Mouse (Mus musculus): Measurements from ENCODE around the gene Col23a1. TPM values are rescaled to one million over a fixed set of nuclear protein-coding genes. Genes with fewer than 3 reads are reported as not detected.

The Col23a1 gene
- polyA plus RNA-seq, 1 experiment from 2014 or later, result 4.0 TPM

DNA sequence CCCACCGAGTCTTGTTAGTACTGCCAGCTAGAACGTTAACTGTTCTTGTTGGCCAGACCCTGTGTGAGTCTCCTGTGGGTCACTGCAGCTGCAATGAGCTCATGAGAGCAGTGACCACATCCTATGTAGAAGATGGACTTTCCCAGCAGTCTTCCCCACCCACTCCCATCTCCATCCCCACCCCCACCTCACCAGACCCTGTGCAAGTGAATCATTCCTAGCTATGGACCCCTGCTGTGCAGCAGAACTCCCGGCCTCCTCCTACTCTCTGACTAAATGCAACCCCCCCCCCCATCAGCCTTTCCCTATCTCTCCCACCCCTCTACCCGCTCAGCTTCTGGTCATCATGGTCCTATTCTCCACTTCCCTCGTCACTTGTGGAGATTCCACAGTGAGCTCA is 167.9 kb downstream of the Col23a1 start:
- Histone ChIP-seq H3K36me3 (ENCODE audit: control insufficient read depth, insufficient read depth) (no peaks in the 10 kb centered on the region), H3K9me3 (replicated peaks; ENCODE audit: control insufficient read depth, low read length) (0 out of 2 replicates have a peak, but pooled peaks cover 3% of the 10 kb centered on the region), H3K4me1 (ENCODE audit: control insufficient read depth, insufficient read depth, low read length) (peaks cover 5% of the 10 kb centered on the region; the same call in 1 of the 2 replicates), H3K27ac (ENCODE audit: low read length) (no peak overlapping the region), H3K27me3 (ENCODE audit: control insufficient read depth, insufficient read depth, low read length) (peaks cover 45% of the 10 kb centered on the region), H3K9ac (ENCODE audit: low read length) (no peak overlapping the region), H3K4me3 (ENCODE audit: low read length) (no peak overlapping the region), H3K4me2 (ENCODE audit: low read depth, low read length) (no peak overlapping the region)
- 58% methylated on average over 5 of the region's 5 CpGs for WGBS
- ATAC-seq (replicated peaks; ENCODE audit: extremely low read depth, insufficient read depth, low FRiP score), result no peak

DNA sequence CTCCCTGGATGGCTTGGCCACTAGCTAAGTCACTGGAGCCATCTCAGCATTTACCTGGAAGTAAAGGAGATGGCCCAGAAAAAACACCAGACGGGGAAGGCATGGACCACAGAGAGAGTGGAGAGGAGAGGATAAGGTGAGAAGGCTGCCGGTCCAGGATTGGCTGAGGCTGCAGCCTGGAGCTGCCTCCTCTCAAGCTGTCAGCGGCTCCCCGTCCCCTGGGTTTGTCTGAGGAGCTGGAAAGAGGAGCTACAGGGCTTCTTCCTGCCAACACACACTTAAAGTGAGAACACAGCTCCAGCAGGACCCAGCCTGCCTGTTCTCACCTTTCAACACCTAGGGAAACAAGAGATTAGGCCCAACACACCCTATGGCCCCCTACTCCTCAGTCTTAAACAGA is 168.9 kb downstream of the Col23a1 start:
- no peaks in the 10 kb centered on the region for H3K36me3 ChIP-seq (ENCODE audit: control insufficient read depth, insufficient read depth)
- peak; percentile 77 for ATAC-seq (replicated peaks; ENCODE audit: extremely low read depth, insufficient read depth, low FRiP score)
- H3K4me3 ChIP-seq (ENCODE audit: low read length), result no peak overlapping the region
- no peak overlapping the region for H3K4me2 ChIP-seq (ENCODE audit: low read depth, low read length)
- no peak overlapping the region for H3K27ac ChIP-seq (ENCODE audit: low read length)
- peaks cover 52% of the 10 kb centered on the region for H3K27me3 ChIP-seq (ENCODE audit: control insufficient read depth, insufficient read depth, low read length)
- 21% methylated on average over 4 of the region's 4 CpGs for WGBS
- H3K4me1 ChIP-seq (ENCODE audit: control insufficient read depth, insufficient read depth, low read length), result peaks cover 5% of the 10 kb centered on the region; the same call in 1 of the 2 replicates
- H3K9me3 ChIP-seq (replicated peaks; ENCODE audit: control insufficient read depth, low read length), result 0 out of 2 replicates have a peak, but pooled peaks cover 3% of the 10 kb centered on the region
- no peak overlapping the region for H3K9ac ChIP-seq (ENCODE audit: low read length)

GRCm38 (mm10) chr11:51459569-51460043 is 169.9 kb downstream of the Col23a1 start:
- Histone ChIP-seq H3K9me3 (replicated peaks; ENCODE audit: control insufficient read depth, low read length) (0 out of 2 replicates have a peak, but pooled peaks cover 3% of the 10 kb centered on the region), H3K36me3 (ENCODE audit: control insufficient read depth, insufficient read depth) (no peaks in the 10 kb centered on the region), H3K27me3 (ENCODE audit: control insufficient read depth, insufficient read depth, low read length) (peaks cover 49% of the 10 kb centered on the region), H3K4me3 (ENCODE audit: low read length) (no peak overlapping the region), H3K9ac (ENCODE audit: low read length) (no peak overlapping the region), H3K27ac (ENCODE audit: low read length) (no peak overlapping the region), H3K4me2 (ENCODE audit: low read depth, low read length) (no peak overlapping the region), H3K4me1 (ENCODE audit: control insufficient read depth, insufficient read depth, low read length) (peaks cover 5% of the 10 kb centered on the region; the same call in 1 of the 2 replicates)
- ATAC-seq (replicated peaks; ENCODE audit: extremely low read depth, insufficient read depth, low FRiP score), result no peak
- WGBS, result 64% methylated on average over 8 of the region's 8 CpGs

GRCm38 (mm10) chr11:51468737-51469136 is 179.0 kb downstream of the Col23a1 start:
- ATAC-seq (replicated peaks; ENCODE audit: extremely low read depth, insufficient read depth, low FRiP score), result no peak
- H3K27me3 ChIP-seq (ENCODE audit: control insufficient read depth, insufficient read depth, low read length), result peaks cover 56% of the 10 kb centered on the region
- H3K4me2 ChIP-seq (ENCODE audit: low read depth, low read length), result no peak overlapping the region
- H3K36me3 ChIP-seq (ENCODE audit: control insufficient read depth, insufficient read depth), result no peaks in the 10 kb centered on the region
- H3K27ac ChIP-seq (ENCODE audit: low read length), result no peak overlapping the region
- H3K4me1 ChIP-seq (ENCODE audit: control insufficient read depth, insufficient read depth, low read length), result peaks cover 18% of the 10 kb centered on the region
- 51% methylated on average over 6 of the region's 6 CpGs for WGBS
- H3K9me3 ChIP-seq (replicated peaks; ENCODE audit: control insufficient read depth, low read length), result 0 out of 2 replicates have a peak, but pooled peaks cover 1% of the 10 kb centered on the region
- no peak overlapping the region for H3K9ac ChIP-seq (ENCODE audit: low read length)
- H3K4me3 ChIP-seq (ENCODE audit: low read length), result no peak overlapping the region

- 30% methylated on average over 13 of the region's 13 CpGs for WGBS
- Histone ChIP-seq H3K4me2 (ENCODE audit: low read depth, low read length) (no peak overlapping the region), H3K36me3 (ENCODE audit: control insufficient read depth, insufficient read depth) (no peaks in the 10 kb centered on the region), H3K27ac (ENCODE audit: low read length) (no peak overlapping the region), H3K27me3 (ENCODE audit: control insufficient read depth, insufficient read depth, low read length) (peaks cover 52% of the 10 kb centered on the region), H3K4me3 (ENCODE audit: low read length) (no peak overlapping the region), H3K4me1 (ENCODE audit: control insufficient read depth, insufficient read depth, low read length) (peaks cover 18% of the 10 kb centered on the region), H3K9me3 (replicated peaks; ENCODE audit: control insufficient read depth, low read length) (0 out of 2 replicates have a peak, but pooled peaks cover 3% of the 10 kb centered on the region), H3K9ac (ENCODE audit: low read length) (no peak overlapping the region)
- no peak for ATAC-seq (replicated peaks; ENCODE audit: extremely low read depth, insufficient read depth, low FRiP score)
Observed at GRCm38 (mm10) chr11:51469341-51469831, 179.7 kb downstream of the Col23a1 start.

GRCm38 (mm10) chr11:51470383-51471144 is 180.8 kb downstream of the Col23a1 start:
- 37% methylated on average over 17 of the region's 17 CpGs for WGBS
- Histone ChIP-seq H3K4me2 (ENCODE audit: low read depth, low read length) (no peak overlapping the region), H3K9me3 (replicated peaks; ENCODE audit: control insufficient read depth, low read length) (0 out of 2 replicates have a peak, but pooled peaks cover 3% of the 10 kb centered on the region), H3K9ac (ENCODE audit: low read length) (no peak overlapping the region), H3K27ac (ENCODE audit: low read length) (no peak overlapping the region), H3K4me3 (ENCODE audit: low read length) (no peak overlapping the region), H3K27me3 (ENCODE audit: control insufficient read depth, insufficient read depth, low read length) (peaks cover 49% of the 10 kb centered on the region), H3K4me1 (ENCODE audit: control insufficient read depth, insufficient read depth, low read length) (peaks cover 18% of the 10 kb centered on the region), H3K36me3 (ENCODE audit: control insufficient read depth, insufficient read depth) (no peaks in the 10 kb centered on the region)
- ATAC-seq (replicated peaks; ENCODE audit: extremely low read depth, insufficient read depth, low FRiP score), result 0 out of 2 replicates have a peak, but pooled peaks have one; percentile 28

DNA sequence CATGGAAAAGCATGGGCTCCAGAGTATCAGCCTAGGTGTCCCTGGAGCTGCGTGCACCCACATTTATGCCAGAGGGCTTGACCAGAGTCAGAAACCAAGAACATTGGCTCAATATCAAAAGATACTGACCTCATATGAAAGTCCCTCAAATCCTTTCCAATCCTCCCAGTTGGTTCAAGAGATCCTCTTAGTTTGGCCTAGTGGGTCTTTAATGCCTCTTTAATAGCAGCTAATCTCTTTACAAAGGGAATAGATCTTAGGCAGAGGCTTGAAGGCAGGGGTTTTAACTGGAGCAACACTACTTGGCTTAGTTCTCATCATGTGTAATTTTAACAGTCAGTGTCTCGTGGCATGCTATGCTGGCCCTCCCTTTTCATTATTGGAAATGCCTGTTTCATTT is 184.0 kb downstream of the Col23a1 start:
- Histone ChIP-seq H3K27me3 (ENCODE audit: control insufficient read depth, insufficient read depth, low read length) (peaks cover 35% of the 10 kb centered on the region), H3K36me3 (ENCODE audit: control insufficient read depth, insufficient read depth) (no peaks in the 10 kb centered on the region), H3K9ac (ENCODE audit: low read length) (no peak overlapping the region), H3K4me2 (ENCODE audit: low read depth, low read length) (no peak overlapping the region), H3K4me3 (ENCODE audit: low read length) (no peak overlapping the region), H3K27ac (ENCODE audit: low read length) (no peak overlapping the region), H3K9me3 (replicated peaks; ENCODE audit: control insufficient read depth, low read length) (0 out of 2 replicates have a peak, but pooled peaks cover 3% of the 10 kb centered on the region), H3K4me1 (ENCODE audit: control insufficient read depth, insufficient read depth, low read length) (peaks cover 16% of the 10 kb centered on the region)
- ATAC-seq (replicated peaks; ENCODE audit: extremely low read depth, insufficient read depth, low FRiP score), result no peak
- 80% methylated on average over 2 of the region's 2 CpGs for WGBS

- Histone ChIP-seq H3K4me1 (ENCODE audit: control insufficient read depth, insufficient read depth, low read length) (no peaks in the 10 kb centered on the region), H3K27me3 (ENCODE audit: control insufficient read depth, insufficient read depth, low read length) (peaks cover 20% of the 10 kb centered on the region), H3K27ac (ENCODE audit: low read length) (no peak overlapping the region), H3K4me2 (ENCODE audit: low read depth, low read length) (no peak overlapping the region), H3K9ac (ENCODE audit: low read length) (no peak overlapping the region), H3K9me3 (replicated peaks; ENCODE audit: control insufficient read depth, low read length) (0 out of 2 replicates have a peak, but pooled peaks cover 3% of the 10 kb centered on the region), H3K4me3 (ENCODE audit: low read length) (no peak overlapping the region), H3K36me3 (ENCODE audit: control insufficient read depth, insufficient read depth) (no peaks in the 10 kb centered on the region)
- ATAC-seq (replicated peaks; ENCODE audit: extremely low read depth, insufficient read depth, low FRiP score), result no peak
- WGBS, result 60% methylated on average over 4 of the region's 4 CpGs
Observed at GRCm38 (mm10) chr11:51476543-51476942, 186.8 kb downstream of the Col23a1 start.

DNA sequence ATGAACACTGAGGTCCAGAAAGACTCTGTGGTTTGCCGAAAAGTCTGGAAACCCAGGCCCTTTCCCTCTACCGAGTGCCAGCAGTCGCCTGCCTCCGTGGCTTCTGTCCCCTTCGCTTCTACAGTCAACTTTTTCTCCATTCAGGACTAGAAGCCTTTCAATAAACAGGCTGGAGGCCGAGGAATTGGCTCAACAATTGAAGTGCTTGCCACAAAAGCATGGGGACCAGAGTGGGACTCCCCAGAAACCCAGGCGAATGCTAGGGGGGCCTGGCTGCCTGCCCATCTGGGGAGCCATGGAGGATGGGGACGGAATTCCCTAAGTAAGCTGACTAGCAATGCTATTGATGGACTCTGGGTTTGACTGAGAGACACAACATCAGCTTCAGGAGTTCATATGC is 187.9 kb downstream of the Col23a1 start:
- no peak for ATAC-seq (replicated peaks; ENCODE audit: extremely low read depth, insufficient read depth, low FRiP score)
- H3K27me3 ChIP-seq (ENCODE audit: control insufficient read depth, insufficient read depth, low read length), result peaks cover 17% of the 10 kb centered on the region
- no peak overlapping the region for H3K4me3 ChIP-seq (ENCODE audit: low read length)
- H3K4me2 ChIP-seq (ENCODE audit: low read depth, low read length), result no peak overlapping the region
- H3K9me3 ChIP-seq (replicated peaks; ENCODE audit: control insufficient read depth, low read length), result 0 out of 2 replicates have a peak, but pooled peaks cover 3% of the 10 kb centered on the region
- no peaks in the 10 kb centered on the region for H3K36me3 ChIP-seq (ENCODE audit: control insufficient read depth, insufficient read depth)
- H3K9ac ChIP-seq (ENCODE audit: low read length), result no peak overlapping the region
- H3K4me1 ChIP-seq (ENCODE audit: control insufficient read depth, insufficient read depth, low read length), result no peaks in the 10 kb centered on the region
- H3K27ac ChIP-seq (ENCODE audit: low read length), result peak overlapping the region; percentile 41; the same call in 1 of the 2 replicates
- WGBS, result 72% methylated on average over 8 of the region's 8 CpGs
